Mouse (Mus musculus): ENCODE data around the gene Tcte1. TPM values are rescaled to one million over a fixed set of nuclear protein-coding genes. Genes with fewer than 3 reads are reported as not detected.
A peak's percentile ranks its signal among the peaks of the same experiment; 100 is the strongest.

Gene Tcte1
- polyA plus RNA-seq, 1 experiment from 2014 or later, result not detected

DNA sequence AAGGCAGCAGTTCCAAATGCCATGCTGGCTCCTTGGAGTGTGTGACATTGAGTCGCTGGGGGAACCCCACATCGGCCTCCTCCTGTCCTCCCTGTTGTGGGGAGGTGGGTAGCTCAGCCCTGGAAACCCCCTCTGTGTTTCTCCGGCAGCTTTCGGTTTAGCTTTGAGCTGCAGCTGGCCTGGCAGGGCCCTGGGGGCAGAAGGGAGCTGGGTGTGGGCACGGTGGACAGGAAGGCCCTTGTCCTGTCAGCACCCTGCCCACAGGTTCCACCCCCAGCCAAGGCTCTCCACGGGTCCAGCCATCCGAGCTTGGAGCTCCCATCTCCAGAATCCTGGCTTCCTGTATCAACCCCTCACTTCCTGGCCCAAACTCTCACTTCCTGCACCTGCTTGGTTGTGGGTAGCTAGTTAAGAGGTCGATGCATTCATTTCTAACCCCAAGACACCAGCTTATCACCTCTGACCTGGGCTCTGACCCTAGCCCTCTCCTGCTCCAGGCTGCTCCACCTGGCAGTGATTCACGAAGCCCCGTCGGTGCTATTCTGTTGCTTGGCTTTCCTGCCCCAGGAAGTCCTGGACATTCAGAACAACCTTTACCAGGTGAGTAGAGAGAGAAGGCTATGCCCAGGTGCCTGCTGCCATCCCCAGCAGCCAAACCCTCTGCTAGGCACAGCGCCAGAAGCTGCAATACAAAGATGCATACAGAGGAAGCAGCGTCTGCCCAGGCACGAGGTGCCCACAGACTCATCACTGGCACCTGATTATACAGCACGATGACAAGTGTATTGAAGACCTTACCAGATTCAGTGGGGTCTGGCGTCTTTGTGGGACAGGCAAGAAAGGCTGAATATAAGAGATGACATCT lies 35.0 kb downstream of the Tcte1 start:
- 76% methylated on average over 15 of the region's 16 CpGs for WGBS
- H3K36me3 ChIP-seq (ENCODE audit: control insufficient read depth, insufficient read depth), result peaks cover 9% of the 10 kb centered on the region; the same call in 1 of the 2 replicates
- H3K9ac ChIP-seq (ENCODE audit: low read depth, low read length), result no peak overlapping the region
- no peaks in the 10 kb centered on the region for H3K9me3 ChIP-seq (ENCODE audit: control insufficient read depth)
- no peak overlapping the region for H3K4me3 ChIP-seq (ENCODE audit: low read depth, low read length)
- ATAC-seq, result no peak
- H3K4me2 ChIP-seq (replicated peaks; ENCODE audit: low read depth), result no peak overlapping the region
- no peak overlapping the region for H3K27ac ChIP-seq (ENCODE audit: low read depth, low read length)
- no peak for TF ChIP-seq CTCF (IDR thresholded peaks at IDR 0.05; ENCODE audit: low read depth)
- no peaks in the 10 kb centered on the region for H3K27me3 ChIP-seq (replicated peaks; ENCODE audit: control insufficient read depth, insufficient read depth, low read length)
- H3K4me1 ChIP-seq (replicated peaks; ENCODE audit: control insufficient read depth, insufficient read depth, low read length), result peaks cover 3% of the 10 kb centered on the region; the same call in 1 of the 2 replicates

DNA sequence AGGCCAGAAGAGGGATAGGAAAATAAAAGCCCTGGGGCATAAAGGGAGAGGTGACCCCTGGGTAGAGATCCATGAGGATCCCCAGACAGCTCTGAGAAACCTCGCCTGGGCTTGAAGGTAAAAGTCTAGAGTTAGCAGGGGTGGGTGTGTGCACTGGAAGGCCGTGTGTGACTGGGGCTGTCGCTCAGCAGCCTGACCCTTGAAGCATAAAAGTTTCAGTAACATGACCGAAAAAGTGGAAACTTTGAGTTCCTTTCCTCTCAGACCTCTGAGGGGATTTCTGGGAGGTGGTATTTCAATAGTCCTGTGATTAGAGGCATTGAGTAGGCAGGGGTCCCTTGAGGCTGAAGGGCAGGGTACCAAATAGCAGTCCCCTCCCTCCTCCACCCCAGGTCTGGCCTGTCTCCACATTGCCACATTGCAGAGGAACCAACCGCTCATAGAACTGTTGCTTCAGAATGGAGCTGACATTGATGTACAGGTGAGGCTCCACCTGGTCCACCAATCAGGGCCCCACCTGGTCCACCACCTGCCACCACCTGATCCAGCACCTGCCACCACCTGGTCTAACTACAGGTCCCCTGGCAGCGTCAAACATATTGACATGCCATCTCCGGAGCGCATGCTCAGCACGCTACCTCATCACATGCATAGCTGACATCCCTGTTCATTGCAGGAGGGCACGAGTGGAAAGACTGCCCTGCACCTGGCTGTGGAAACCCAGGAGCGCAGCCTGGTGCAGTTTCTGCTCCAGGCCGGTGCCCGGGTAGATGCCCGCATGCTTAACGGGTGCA lies 36.7 kb downstream of the Tcte1 start:
- Histone ChIP-seq H3K4me2 (replicated peaks; ENCODE audit: low read depth) (no peak overlapping the region), H3K4me3 (ENCODE audit: low read depth, low read length) (no peak overlapping the region), H3K27ac (ENCODE audit: low read depth, low read length) (no peak overlapping the region), H3K36me3 (ENCODE audit: control insufficient read depth, insufficient read depth) (peaks cover 9% of the 10 kb centered on the region; the same call in 1 of the 2 replicates), H3K9ac (ENCODE audit: low read depth, low read length) (no peak overlapping the region), H3K4me1 (replicated peaks; ENCODE audit: control insufficient read depth, insufficient read depth, low read length) (peaks cover 3% of the 10 kb centered on the region; the same call in 1 of the 2 replicates), H3K27me3 (replicated peaks; ENCODE audit: control insufficient read depth, insufficient read depth, low read length) (no peaks in the 10 kb centered on the region), H3K9me3 (ENCODE audit: control insufficient read depth) (no peaks in the 10 kb centered on the region)
- TF ChIP-seq CTCF (IDR thresholded peaks at IDR 0.05; ENCODE audit: low read depth), result no peak
- ATAC-seq, result no peak
- 87% methylated on average over 15 of the region's 15 CpGs for WGBS

DNA sequence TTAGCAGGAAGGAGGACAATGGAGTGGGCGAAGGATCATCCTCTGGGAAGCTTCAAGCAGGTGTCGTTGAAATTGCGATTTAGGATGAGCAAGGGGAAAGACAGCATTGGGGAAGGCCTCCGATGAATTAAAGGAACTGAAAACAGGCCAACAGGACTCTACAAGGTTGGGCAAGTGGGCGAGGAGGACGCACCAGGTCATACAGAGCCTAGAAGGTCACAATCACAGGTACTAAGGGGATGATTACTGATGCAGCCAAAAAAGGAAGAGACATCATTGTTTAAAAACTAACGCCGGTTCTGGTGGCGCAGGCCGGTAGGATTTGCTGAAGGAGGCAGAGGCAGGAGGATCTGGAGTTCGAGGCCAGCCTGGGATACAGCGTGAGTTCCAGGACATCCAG lies 40.0 kb downstream of the Tcte1 start:
- H3K4me1 ChIP-seq (replicated peaks; ENCODE audit: control insufficient read depth, insufficient read depth, low read length), result no peaks in the 10 kb centered on the region
- H3K9me3 ChIP-seq (ENCODE audit: control insufficient read depth), result no peaks in the 10 kb centered on the region
- H3K4me3 ChIP-seq (ENCODE audit: low read depth, low read length), result no peak overlapping the region
- no peak for TF ChIP-seq CTCF (IDR thresholded peaks at IDR 0.05; ENCODE audit: low read depth)
- H3K9ac ChIP-seq (ENCODE audit: low read depth, low read length), result no peak overlapping the region
- no peak overlapping the region for H3K27ac ChIP-seq (ENCODE audit: low read depth, low read length)
- WGBS, result 71% methylated on average over 12 of the region's 12 CpGs
- H3K36me3 ChIP-seq (ENCODE audit: control insufficient read depth, insufficient read depth), result peaks cover 29% of the 10 kb centered on the region
- no peaks in the 10 kb centered on the region for H3K27me3 ChIP-seq (replicated peaks; ENCODE audit: control insufficient read depth, insufficient read depth, low read length)
- H3K4me2 ChIP-seq (replicated peaks; ENCODE audit: low read depth), result no peak overlapping the region
- ATAC-seq, result no peak

DNA sequence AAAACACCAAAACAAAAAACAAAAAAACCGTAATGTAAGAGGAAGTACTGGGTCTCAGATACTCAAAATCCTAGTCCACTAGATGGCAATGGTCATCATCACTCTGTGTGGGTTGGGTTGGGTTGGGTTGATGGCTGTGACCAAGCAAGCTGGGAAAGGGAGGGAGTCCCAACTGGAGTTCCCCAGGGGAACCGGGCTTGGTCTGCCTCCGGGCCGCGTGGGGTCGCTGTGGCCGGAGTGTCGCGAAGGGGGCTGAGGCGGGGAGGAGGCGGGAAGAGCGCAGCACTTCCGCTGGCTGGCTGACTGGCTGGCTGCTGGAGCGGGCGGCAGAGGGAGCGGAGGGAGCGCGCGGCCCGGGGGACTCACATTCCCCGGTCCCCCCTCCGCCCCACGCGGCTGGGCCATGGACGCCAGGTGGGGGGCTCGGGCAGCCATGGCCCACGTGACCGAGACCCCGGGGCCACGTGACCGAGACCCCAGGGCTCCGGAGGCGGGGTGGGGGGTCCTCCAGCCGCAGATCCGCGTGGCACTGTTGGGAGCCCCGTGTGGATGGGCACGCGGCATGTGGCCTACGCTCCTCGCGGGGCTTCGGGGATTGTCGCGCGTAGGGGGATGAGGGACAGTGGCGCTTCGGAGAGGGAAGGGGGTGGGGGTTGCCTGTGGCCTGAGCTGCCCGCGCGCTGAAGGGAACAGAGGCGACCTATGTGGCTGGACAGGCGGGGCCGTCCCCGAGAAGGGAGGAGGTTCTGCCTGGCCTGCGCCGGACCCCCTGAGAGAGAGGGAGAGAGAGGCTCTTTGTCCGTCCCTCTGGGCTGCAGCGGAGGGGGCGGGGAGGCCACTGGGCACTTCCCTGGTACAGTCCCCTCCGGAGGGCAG lies 40.7 kb downstream of the Tcte1 start, which contains the start of gene Slc35b2:
Gene Slc35b2 (plus strand): TSS at position 220 of the 876 bp plus-strand sequence.
- peak within 1 kb of the TSS; percentile 73 for H3K4me3 ChIP-seq (ENCODE audit: low read depth, low read length)
- WGBS, result under 1% methylated on average over 49 of the region's 61 CpGs
- ATAC-seq, result peak; percentile 83
- H3K4me1 ChIP-seq (replicated peaks; ENCODE audit: control insufficient read depth, insufficient read depth, low read length), result no peaks in the 10 kb centered on the region
- TF ChIP-seq CTCF (IDR thresholded peaks at IDR 0.05; ENCODE audit: low read depth), result peak; percentile 96
- H3K9me3 ChIP-seq (ENCODE audit: control insufficient read depth), result no peaks in the 10 kb centered on the region
- peak within 1 kb of the TSS; percentile 70 for H3K9ac ChIP-seq (ENCODE audit: low read depth, low read length)
- H3K27ac ChIP-seq (ENCODE audit: low read depth, low read length), result peak within 1 kb of the TSS; percentile 74
- H3K36me3 ChIP-seq (ENCODE audit: control insufficient read depth, insufficient read depth), result peaks cover 32% of the 10 kb centered on the region
- H3K27me3 ChIP-seq (replicated peaks; ENCODE audit: control insufficient read depth, insufficient read depth, low read length), result no peaks in the 10 kb centered on the region
- peak within 1 kb of the TSS; percentile 89 for H3K4me2 ChIP-seq (replicated peaks; ENCODE audit: low read depth)

DNA sequence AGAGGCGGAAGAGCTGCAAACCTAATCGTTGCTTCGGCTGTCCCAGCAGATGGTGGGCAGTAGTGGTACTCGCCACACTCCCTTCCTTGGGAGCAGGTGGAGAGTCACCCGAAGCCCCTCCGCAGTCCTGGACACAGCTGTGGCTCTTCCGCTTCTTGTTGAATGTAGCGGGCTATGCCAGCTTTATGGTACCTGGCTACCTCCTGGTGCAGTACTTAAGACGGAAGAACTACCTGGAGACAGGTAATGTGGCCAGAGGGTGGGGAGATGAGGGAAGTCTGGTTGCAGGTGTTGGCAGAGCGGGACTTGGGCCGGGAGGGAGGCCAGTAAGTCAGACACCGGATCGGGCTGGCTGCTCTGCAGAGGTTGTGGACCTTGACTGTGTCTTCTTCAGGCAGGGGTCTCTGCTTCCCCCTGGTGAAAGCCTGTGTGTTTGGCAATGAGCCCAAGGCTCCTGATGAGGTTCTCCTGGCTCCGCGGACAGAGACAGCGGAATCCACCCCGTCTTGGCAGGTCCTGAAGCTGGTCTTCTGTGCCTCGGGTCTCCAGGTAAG lies 41.4 kb downstream of the Tcte1 start:
- no peaks in the 10 kb centered on the region for H3K9me3 ChIP-seq (ENCODE audit: control insufficient read depth)

More for the DNA sequence above, 41.4 kb downstream of the Tcte1 start:
- TF ChIP-seq CTCF (IDR thresholded peaks at IDR 0.05; ENCODE audit: low read depth), result 0 out of 2 replicates have a peak, but pooled peaks have one; percentile 11
- Histone ChIP-seq H3K36me3 (ENCODE audit: control insufficient read depth, insufficient read depth) (peaks cover 39% of the 10 kb centered on the region), H3K27me3 (replicated peaks; ENCODE audit: control insufficient read depth, insufficient read depth, low read length) (no peaks in the 10 kb centered on the region), H3K9ac (ENCODE audit: low read depth, low read length) (peak overlapping the region; percentile 70), H3K4me2 (replicated peaks; ENCODE audit: low read depth) (peak overlapping the region; percentile 89), H3K27ac (ENCODE audit: low read depth, low read length) (peak overlapping the region; percentile 74), H3K4me3 (ENCODE audit: low read depth, low read length) (peak overlapping the region; percentile 73), H3K4me1 (replicated peaks; ENCODE audit: control insufficient read depth, insufficient read depth, low read length) (no peaks in the 10 kb centered on the region)
- WGBS, result 5% methylated on average over 18 of the region's 18 CpGs
- ATAC-seq, result peak; percentile 18; the same call in 1 of the 2 replicates

Measured in intestine, postnatal 0 days (tissue).